Mouse (Mus musculus) myocyte (in vitro differentiated cells): ENCODE data around the gene Srp14. TPM values are rescaled to one million over a fixed set of nuclear protein-coding genes. Genes with fewer than 3 reads are reported as not detected.
A peak's percentile ranks its signal among the peaks of the same experiment; 100 is the strongest.

Experiments used
- H3K27me3 ChIP-seq: one replicate; pipeline ENCODE4 v1.6.1; 2011; ENCODE audit not compliant: control insufficient read depth, insufficient read depth, insufficient read length
- H3K36me3 ChIP-seq: one replicate; pipeline ENCODE4 v1.6.1; 2011; ENCODE audit not compliant: control insufficient read depth, insufficient read depth
- H3K4me2 ChIP-seq: one replicate; pipeline ENCODE4 v1.6.1; 2011; ENCODE audit warnings: low read depth, control low read depth
- H3K4me3 ChIP-seq: one replicate; pipeline ENCODE4 v1.5.1; 2011; ENCODE audit warnings: mild to moderate bottlenecking, control low read depth, moderate library complexity
- H3K79me2 ChIP-seq: one replicate; pipeline ENCODE4 v1.6.1; 2011; ENCODE audit not compliant: control insufficient read depth, insufficient read depth
- H3ac ChIP-seq: one replicate; pipeline ENCODE4 v1.6.1; 2011; ENCODE audit not compliant: control insufficient read depth, insufficient read length
- CEBPB ChIP-seq: IDR thresholded peaks from 2 replicates; pipeline ENCODE4 v1.6.1; 2011; ENCODE audit warnings: mild to moderate bottlenecking, moderate library complexity; ENCODE audit not compliant: poor library complexity, insufficient read depth, severe bottlenecking
- E2F4 ChIP-seq: IDR thresholded peaks from one replicate; pipeline ENCODE4 v1.6.1; 2011; ENCODE audit warnings: mild to moderate bottlenecking, control low read depth, moderate library complexity; ENCODE audit not compliant: insufficient read depth
- MAX ChIP-seq: IDR thresholded peaks from one replicate; pipeline ENCODE4 v1.6.1; 2011; ENCODE audit warnings: low read depth, mild to moderate bottlenecking, control low read depth
- MYOD1 ChIP-seq, 3 experiments: IDR thresholded peaks; one replicate each; pipeline ENCODE4 v1.6.1; 2011; ENCODE audit warnings: control low read depth in 2 of 3, low read depth in 2 of 3, mild to moderate bottlenecking in 2 of 3, moderate library complexity in 1 of 3; ENCODE audit not compliant: insufficient read length in 2 of 3, control insufficient read depth in 1 of 3
- MYOG ChIP-seq, 3 experiments: IDR thresholded peaks; one replicate each; pipeline ENCODE4 v1.6.1; 2011; ENCODE audit warnings: control low read depth in 2 of 3, low read depth in 2 of 3, mild to moderate bottlenecking in 2 of 3; ENCODE audit not compliant: insufficient read length in 2 of 3, control insufficient read depth in 1 of 3, insufficient read depth in 1 of 3
- POLR2A ChIP-seq: IDR thresholded peaks from one replicate; pipeline ENCODE4 v1.6.1; 2011; ENCODE audit warnings: low read depth, mild to moderate bottlenecking, control low read depth, moderate library complexity; ENCODE audit not compliant: insufficient read length
- POLR2AphosphoS2 ChIP-seq: IDR thresholded peaks from one replicate; pipeline ENCODE4 v1.6.1; 2011; ENCODE audit warnings: low read depth, control low read depth; ENCODE audit not compliant: insufficient read length
- REST ChIP-seq: IDR thresholded peaks from one replicate; pipeline ENCODE4 v1.6.1; 2011; ENCODE audit warnings: mild to moderate bottlenecking, control low read depth, moderate library complexity; ENCODE audit not compliant: insufficient read depth, insufficient read length
- SRF ChIP-seq: IDR thresholded peaks from one replicate; pipeline ENCODE4 v1.6.1; 2011; ENCODE audit warnings: low read depth; ENCODE audit not compliant: control insufficient read depth, insufficient read length
- TCF12 ChIP-seq: IDR thresholded peaks from one replicate; pipeline ENCODE4 v1.6.1; 2011; ENCODE audit warnings: mild to moderate bottlenecking, control low read depth; ENCODE audit not compliant: poor library complexity, insufficient read depth, severe bottlenecking
- TCF3 ChIP-seq: IDR thresholded peaks from one replicate; pipeline ENCODE4 v1.6.1; 2011; ENCODE audit warnings: low read depth, control low read depth; ENCODE audit not compliant: insufficient read length
- USF1 ChIP-seq: IDR thresholded peaks from one replicate; pipeline ENCODE4 v1.6.1; 2011; ENCODE audit warnings: low read depth, mild to moderate bottlenecking, control low read depth, moderate library complexity
- polyA plus RNA-seq: library from polyadenylated mRNA; unstranded; fragments of >200 nt; fragmentation: generic; extraction: Trizol; gene quantifications from one replicate; pipeline ENCODE4 v1.2.1, GENCODE M21; 2012; ENCODE audit warnings: missing spikeins

The Srp14 gene
- polyA plus RNA-seq, 1 experiment = 311 TPM

- no peak for TF ChIP-seq POLR2AphosphoS2
- peak in 1 of 3 experiments; percentile 72 for TF ChIP-seq MYOG (IDR thresholded peaks at IDR 0.05; ENCODE audit: control insufficient read depth in 1 of 3, insufficient read depth in 1 of 3, insufficient read length in 2 of 3, low read depth in 2 of 3)
- no peak for TF ChIP-seq POLR2A
- no peak for TF ChIP-seq REST
- peak in 2 of 3 experiments; percentile 28 to 70 for TF ChIP-seq MYOD1 (IDR thresholded peaks at IDR 0.05; ENCODE audit: control insufficient read depth in 1 of 3, insufficient read length in 2 of 3, low read depth in 2 of 3)
- TF ChIP-seq TCF12 = no peak
Observed at GRCm38 (mm10) chr2:118483032-118483431, 3.5 kb upstream of the Srp14 start.

DNA sequence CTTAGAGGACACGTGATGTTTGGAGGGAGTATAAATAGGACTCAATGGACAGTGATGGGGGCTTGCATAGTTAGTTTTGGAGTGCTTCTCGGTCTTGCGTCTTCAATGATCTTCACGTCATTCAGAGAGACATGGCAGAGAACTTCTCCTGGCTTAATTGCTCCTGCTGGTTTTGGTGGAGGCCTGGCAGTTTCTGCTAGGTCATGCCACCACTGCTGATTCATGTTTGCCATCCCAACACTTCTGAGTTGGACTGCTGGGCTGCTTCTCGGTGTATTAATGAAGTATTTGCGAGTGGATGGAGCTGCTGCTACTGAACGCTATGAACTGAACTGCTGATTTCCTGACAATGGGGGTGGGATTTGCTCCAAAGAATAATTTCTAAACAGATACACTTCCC is 1.4 kb upstream of the Srp14 start:
- Histone ChIP-seq H3ac (no peak overlapping the region), H3K4me3 (no peak overlapping the region), H3K36me3 (peaks cover 7% of the 10 kb centered on the region), H3K4me2 (no peak overlapping the region), H3K27me3 (no peaks in the 10 kb centered on the region), H3K79me2 (peaks cover 12% of the 10 kb centered on the region)
- no peak for TF ChIP-seq MYOG (IDR thresholded peaks at IDR 0.05; ENCODE audit: control insufficient read depth in 1 of 3, insufficient read depth in 1 of 3, insufficient read length in 2 of 3, low read depth in 2 of 3)
- no peak for TF ChIP-seq TCF3
- no peak for TF ChIP-seq MYOD1 (IDR thresholded peaks at IDR 0.05; ENCODE audit: control insufficient read depth in 1 of 3, insufficient read length in 2 of 3, low read depth in 2 of 3)
- TF ChIP-seq SRF = no peak
- TF ChIP-seq POLR2AphosphoS2 = no peak
- no peak for TF ChIP-seq E2F4
- TF ChIP-seq MAX = no peak

More at GRCm38 (mm10) chr2:118483032-118483431, 3.5 kb upstream of the Srp14 start:
- Histone ChIP-seq H3K4me2 (no peak overlapping the region), H3K79me2 (peaks cover 8% of the 10 kb centered on the region), H3K36me3 (no peaks in the 10 kb centered on the region), H3ac (no peak overlapping the region), H3K4me3 (no peak overlapping the region), H3K27me3 (no peaks in the 10 kb centered on the region)

GRCm38 (mm10) chr2:118478833-118479549 is 520 bp downstream of the Srp14 start:
- peaks cover 12% of the 10 kb centered on the region for H3K79me2 ChIP-seq
- H3K36me3 ChIP-seq = peaks cover 23% of the 10 kb centered on the region
- peak overlapping the region; percentile 38 for H3K4me3 ChIP-seq
- TF ChIP-seq CEBPB = no peak
- no peak for TF ChIP-seq MYOD1 (IDR thresholded peaks at IDR 0.05; ENCODE audit: control insufficient read depth in 1 of 3, insufficient read length in 2 of 3, low read depth in 2 of 3)
- no peak for TF ChIP-seq POLR2A
- H3ac ChIP-seq = peak overlapping the region; percentile 15
- no peaks in the 10 kb centered on the region for H3K27me3 ChIP-seq
- peak overlapping the region; percentile 92 for H3K4me2 ChIP-seq

DNA sequence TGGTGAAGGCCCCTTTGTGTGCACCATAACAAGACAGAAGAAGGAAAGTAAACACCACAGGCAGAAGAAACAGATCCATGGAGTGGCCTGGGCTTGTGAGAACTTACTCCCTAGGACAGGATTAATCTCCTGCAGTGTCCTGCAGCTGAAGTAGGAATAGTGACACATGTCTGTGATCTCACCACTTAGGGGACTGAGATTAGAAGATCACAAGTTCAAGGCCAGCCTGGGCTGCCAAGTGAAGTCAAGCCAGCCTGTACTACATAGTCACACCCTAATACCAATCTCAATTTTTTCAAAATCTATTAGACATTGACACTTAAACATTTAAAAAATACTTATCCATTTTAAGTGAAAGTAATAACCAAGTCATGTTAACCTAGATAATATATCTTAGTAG is 11.2 kb downstream of the Srp14 start:
- Histone ChIP-seq H3K4me3 (no peak overlapping the region), H3K79me2 (no peaks in the 10 kb centered on the region), H3K4me2 (no peak overlapping the region), H3ac (no peak overlapping the region), H3K27me3 (no peaks in the 10 kb centered on the region), H3K36me3 (peaks cover 45% of the 10 kb centered on the region)
- TF ChIP-seq REST (no peak), POLR2A (no peak), TCF12 (no peak), POLR2AphosphoS2 (no peak), MYOD1 (IDR thresholded peaks at IDR 0.05; ENCODE audit: control insufficient read depth in 1 of 3, insufficient read length in 2 of 3, low read depth in 2 of 3) (no peak), MYOG (IDR thresholded peaks at IDR 0.05; ENCODE audit: control insufficient read depth in 1 of 3, insufficient read depth in 1 of 3, insufficient read length in 2 of 3, low read depth in 2 of 3) (no peak), MAX (no peak), CEBPB (no peak), SRF (no peak), E2F4 (no peak), TCF3 (no peak), USF1 (no peak)

DNA sequence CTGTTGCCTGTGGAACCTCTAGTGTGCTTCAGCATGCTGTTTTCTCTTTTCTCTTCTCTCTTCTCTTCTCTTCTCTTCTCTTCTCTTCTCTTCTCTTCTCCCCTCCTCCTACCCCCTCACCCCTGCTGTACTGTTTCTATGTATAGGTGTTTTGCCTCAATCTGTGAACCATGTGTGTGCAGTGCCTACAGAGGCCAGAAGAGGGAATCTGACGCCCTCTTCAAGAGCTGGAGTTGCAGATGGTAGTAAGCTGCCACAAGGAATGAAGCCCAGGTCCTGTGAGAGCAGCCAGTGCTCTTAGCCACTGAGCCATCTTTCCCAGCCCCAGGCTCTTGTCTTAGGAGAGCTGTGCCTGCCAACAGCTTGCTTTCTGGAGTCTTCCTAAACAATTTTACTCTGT is 12.9 kb downstream of the Srp14 start:
- Histone ChIP-seq H3K36me3 (peaks cover 32% of the 10 kb centered on the region), H3K27me3 (no peaks in the 10 kb centered on the region), H3K4me3 (no peak overlapping the region), H3K79me2 (no peaks in the 10 kb centered on the region), H3K4me2 (no peak overlapping the region), H3ac (no peak overlapping the region)
- TF ChIP-seq REST = no peak
- no peak for TF ChIP-seq MYOD1 (IDR thresholded peaks at IDR 0.05; ENCODE audit: control insufficient read depth in 1 of 3, insufficient read length in 2 of 3, low read depth in 2 of 3)
- no peak for TF ChIP-seq E2F4
- no peak for TF ChIP-seq TCF3
- no peak for TF ChIP-seq POLR2AphosphoS2
- no peak for TF ChIP-seq TCF12
